Mouse (Mus musculus) neutrophil, adult 65 days (primary cell): ENCODE data around the gene Stx18. TPM values are rescaled to one million over a fixed set of nuclear protein-coding genes. Genes with fewer than 3 reads are reported as not detected.

Experiments used
- total RNA-seq: library from RNA; stranded (reverse); gene quantifications from 2 replicates; pipeline ENCODE4 v1.2.4, GENCODE M21; 2023

Gene Stx18
- total RNA-seq: 24.2 and 33.2 TPM in 2 replicates

GRCm38 (mm10) chr5:38038710-38039592, at the start of gene Stx18:
Gene Stx18 (plus strand): TSS chr5:38038742.

DNA sequence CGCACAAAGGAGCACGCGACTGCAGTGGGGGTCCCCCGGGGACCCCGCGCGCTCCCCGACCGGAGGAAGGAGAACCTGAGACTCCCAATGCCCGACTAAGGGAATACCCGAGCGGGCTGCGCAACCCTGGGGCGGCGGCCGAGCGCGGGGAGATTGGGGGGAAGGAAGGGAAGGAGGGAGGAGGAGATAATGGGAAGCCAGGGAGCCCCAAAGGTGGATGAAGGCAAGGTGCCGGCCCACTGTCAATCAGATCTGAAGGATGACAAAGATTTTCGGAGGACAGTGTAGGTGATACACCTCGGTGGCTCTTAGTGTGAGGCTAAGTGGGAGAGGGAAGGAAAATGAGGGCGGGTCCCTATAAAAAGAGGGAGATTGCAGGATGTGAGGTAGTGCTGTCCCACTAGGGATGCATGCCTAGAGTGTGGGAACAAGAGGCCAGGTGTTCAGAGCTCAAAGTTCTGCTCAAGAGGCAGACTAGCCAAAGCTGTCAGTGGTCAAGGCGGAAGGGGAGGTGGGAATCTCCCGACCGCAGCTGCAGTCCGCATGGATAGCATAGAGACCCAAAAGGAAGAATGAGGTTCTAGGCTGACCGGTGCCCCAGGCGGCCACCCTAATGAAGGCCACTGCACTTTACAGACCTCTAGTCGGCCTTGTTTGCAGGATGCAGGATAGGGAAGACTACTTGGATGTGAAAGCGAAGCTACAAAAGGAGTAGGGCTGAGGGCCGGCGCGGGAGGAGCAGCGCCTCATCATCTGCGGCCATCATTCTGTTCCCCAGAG, 121.3 kb downstream of the Stx18 start, which contains the start of gene Nsg1:
Nsg1 (minus strand) TSS at position 274 of the 780 bp plus-strand sequence.

Other genes starting within 250 kb of the Stx18 start
- gene Msx1, start 214.2 kb upstream of the Stx18 start, total RNA-seq: not detected in 2 replicates
- not detected in 2 replicates for gene Nsg1, start 121.2 kb downstream of the Stx18 start, total RNA-seq
- 9.1 and 12.3 TPM in 2 replicates for gene Zbtb49, start 181.7 kb downstream of the Stx18 start, total RNA-seq
- gene Lyar, start 181.7 kb downstream of the Stx18 start, total RNA-seq: 10.8 and 16.6 TPM in 2 replicates
- 48.4 and 54.8 TPM in 2 replicates for gene Tmem128, start 221.4 kb downstream of the Stx18 start, total RNA-seq
- not detected in 2 replicates for gene Otop1, start 237.2 kb downstream of the Stx18 start, total RNA-seq